Mouse (Mus musculus) kidney, embryonic 15.5 days (tissue): Measurements from ENCODE around the gene Dnm3. TPM values are rescaled to one million over a fixed set of nuclear protein-coding genes. Genes with fewer than 3 reads are reported as not detected.

Experiments used
- ATAC-seq: fragments of 200-750 bp; cut with Nextera tagmentation; replicated peaks from 2 replicates; pipeline ENCODE4 v1.8.0; 2017; ENCODE audit warnings: moderate TSS enrichment; ENCODE audit not compliant: low FRiP score
- H3K27ac ChIP-seq: fragments of 300-500 bp; sonication (generic); 2 replicates; pipeline ENCODE4 v1.5.1; 2015; ENCODE audit warnings: mild to moderate bottlenecking, inconsistent platforms
- H3K27me3 ChIP-seq: fragments of 300-500 bp; sonication (generic); 2 replicates; pipeline ENCODE4 v1.6.1; 2015; ENCODE audit warnings: inconsistent platforms
- H3K36me3 ChIP-seq: fragments of 300-500 bp; sonication (generic); 2 replicates; pipeline ENCODE4 v1.6.1; 2015; ENCODE audit warnings: inconsistent platforms
- H3K4me1 ChIP-seq: fragments of 300-500 bp; sonication (generic); 2 replicates; pipeline ENCODE4 v1.6.1; 2015; ENCODE audit warnings: inconsistent platforms
- H3K4me2 ChIP-seq: fragments of 300-500 bp; sonication (generic); 2 replicates; pipeline ENCODE4 v1.6.1; 2015; ENCODE audit warnings: moderate library complexity, mild to moderate bottlenecking, inconsistent platforms
- H3K4me3 ChIP-seq: fragments of 300-500 bp; sonication (generic); replicated peaks from 2 replicates; pipeline ENCODE4 v1.5.1; 2015; ENCODE audit warnings: mild to moderate bottlenecking, inconsistent platforms
- H3K9ac ChIP-seq: fragments of 300-500 bp; sonication (generic); 2 replicates; pipeline ENCODE4 v1.6.1; 2015; ENCODE audit warnings: mild to moderate bottlenecking, inconsistent platforms
- H3K9me3 ChIP-seq: fragments of 300-500 bp; sonication (generic); replicated peaks from 2 replicates; pipeline ENCODE4 v1.6.1; 2016; ENCODE audit warnings: inconsistent platforms
- WGBS: fragments of 180-500 bp; shearing (Covaris S2); methylation state at CpG from one replicate; pipeline ENCODE4 v1.1.7; 2015; ENCODE audit warnings: mixed read lengths; 5-methylcytosine and 5-hydroxymethylcytosine counted together
- polyA plus RNA-seq: library from polyadenylated mRNA; unstranded; fragments of >200 nt; fragmentation: Nextera tagmentation; extraction: Ambion mirVana; gene quantifications from 2 replicates; pipeline ENCODE4 v1.2.1, GENCODE M21; 2015

The Dnm3 gene
- polyA plus RNA-seq, 1 experiment from 2014 or later: 7.6 TPM

GRCm38 (mm10) chr1:162162249-162162648 is 315.6 kb downstream of the Dnm3 start:
- H3K9ac ChIP-seq: no peak overlapping the region
- peak overlapping the region; percentile 33; the same call in 1 of the 2 replicates for H3K27ac ChIP-seq
- ATAC-seq: no peak
- peaks cover 42% of the 10 kb centered on the region for H3K4me1 ChIP-seq
- no peaks in the 10 kb centered on the region for H3K9me3 ChIP-seq
- H3K27me3 ChIP-seq: no peaks in the 10 kb centered on the region
- no peaks in the 10 kb centered on the region for H3K36me3 ChIP-seq
- H3K4me3 ChIP-seq: no peak overlapping the region
- no peak overlapping the region for H3K4me2 ChIP-seq
- WGBS: 31% methylated on average over 5 of the region's 5 CpGs

DNA sequence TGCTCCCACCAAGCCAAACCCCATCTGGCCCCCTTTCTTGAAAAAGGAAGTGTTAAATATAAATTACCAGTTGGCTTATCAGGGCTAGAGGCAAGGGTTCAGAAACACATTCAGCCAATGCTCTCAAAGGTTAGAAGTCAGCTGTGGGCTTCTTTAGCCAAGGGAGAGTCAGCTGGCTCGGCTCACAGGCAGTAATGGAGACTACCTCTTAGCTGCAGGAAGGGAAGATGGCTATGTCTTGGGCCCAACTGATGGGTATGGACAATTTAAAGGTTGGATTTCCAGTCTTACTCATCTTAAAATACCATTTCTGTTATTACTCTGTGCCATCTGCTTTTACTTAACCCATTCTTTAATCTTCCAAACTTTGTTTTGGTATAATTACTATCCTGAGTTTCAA is 317.1 kb downstream of the Dnm3 start:
- Histone ChIP-seq H3K27ac (no peak overlapping the region), H3K36me3 (no peaks in the 10 kb centered on the region), H3K4me3 (no peak overlapping the region), H3K9ac (no peak overlapping the region), H3K4me1 (peaks cover 42% of the 10 kb centered on the region), H3K9me3 (no peaks in the 10 kb centered on the region), H3K27me3 (no peaks in the 10 kb centered on the region), H3K4me2 (no peak overlapping the region)
- ATAC-seq: no peak
- 43% methylated on average over 1 of the region's 1 CpGs for WGBS

- H3K27me3 ChIP-seq: no peaks in the 10 kb centered on the region
- H3K36me3 ChIP-seq: no peaks in the 10 kb centered on the region
- 80% methylated on average over 2 of the region's 2 CpGs for WGBS
- H3K4me2 ChIP-seq: no peak overlapping the region
- no peak for ATAC-seq
- H3K4me1 ChIP-seq: peaks cover 31% of the 10 kb centered on the region
- H3K4me3 ChIP-seq: no peak overlapping the region
- no peaks in the 10 kb centered on the region for H3K9me3 ChIP-seq
- no peak overlapping the region for H3K9ac ChIP-seq
- H3K27ac ChIP-seq: no peak overlapping the region
These were observed 319.3 kb downstream of the Dnm3 start for GRCm38 (mm10) chr1:162158486-162158885.

- peaks cover 25% of the 10 kb centered on the region for H3K4me1 ChIP-seq
- H3K27me3 ChIP-seq: no peaks in the 10 kb centered on the region
- H3K4me2 ChIP-seq: no peak overlapping the region
- no peak overlapping the region for H3K27ac ChIP-seq
- ATAC-seq: no peak
- H3K9ac ChIP-seq: no peak overlapping the region
- no peaks in the 10 kb centered on the region for H3K36me3 ChIP-seq
- no peaks in the 10 kb centered on the region for H3K9me3 ChIP-seq
- WGBS: 61% methylated on average over 5 of the region's 5 CpGs
- no peak overlapping the region for H3K4me3 ChIP-seq
These were observed 320.2 kb downstream of the Dnm3 start for GRCm38 (mm10) chr1:162157659-162158058.

- H3K9me3 ChIP-seq: no peaks in the 10 kb centered on the region
- WGBS: 66% methylated on average over 5 of the region's 5 CpGs
- H3K4me3 ChIP-seq: no peak overlapping the region
- H3K36me3 ChIP-seq: no peaks in the 10 kb centered on the region
- H3K4me1 ChIP-seq: 0 out of 2 replicates have a peak, but pooled peaks cover 17% of the 10 kb centered on the region
- H3K9ac ChIP-seq: no peak overlapping the region
- no peak for ATAC-seq
- no peaks in the 10 kb centered on the region for H3K27me3 ChIP-seq
- no peak overlapping the region for H3K27ac ChIP-seq
- no peak overlapping the region for H3K4me2 ChIP-seq
These were observed 321.0 kb downstream of the Dnm3 start for GRCm38 (mm10) chr1:162156873-162157272.

DNA sequence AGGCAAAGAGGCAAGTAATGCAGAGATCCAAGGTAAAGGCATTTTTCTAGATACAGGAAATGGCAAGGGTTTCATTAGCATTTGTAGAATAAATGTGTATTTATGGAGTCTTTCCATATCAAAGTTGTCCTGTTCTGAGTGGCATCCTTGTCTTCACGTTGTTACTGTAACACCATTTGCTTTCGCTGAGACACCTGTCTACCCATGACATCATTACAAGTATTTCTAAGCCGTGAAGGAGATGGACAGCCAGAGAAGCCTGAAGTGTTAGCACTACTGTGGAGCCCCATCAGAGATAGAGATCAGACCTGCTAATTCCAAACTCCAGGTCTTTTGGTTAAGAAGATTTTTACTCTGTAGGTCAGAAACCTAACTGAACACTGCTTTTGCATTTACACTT is 322.3 kb downstream of the Dnm3 start:
- no peak overlapping the region for H3K4me2 ChIP-seq
- H3K9me3 ChIP-seq: no peaks in the 10 kb centered on the region
- no peaks in the 10 kb centered on the region for H3K36me3 ChIP-seq
- 85% methylated on average over 3 of the region's 3 CpGs for WGBS
- H3K27ac ChIP-seq: no peak overlapping the region
- no peak overlapping the region for H3K4me3 ChIP-seq
- H3K27me3 ChIP-seq: no peaks in the 10 kb centered on the region
- ATAC-seq: no peak
- H3K4me1 ChIP-seq: 0 out of 2 replicates have a peak, but pooled peaks cover 13% of the 10 kb centered on the region
- H3K9ac ChIP-seq: no peak overlapping the region

DNA sequence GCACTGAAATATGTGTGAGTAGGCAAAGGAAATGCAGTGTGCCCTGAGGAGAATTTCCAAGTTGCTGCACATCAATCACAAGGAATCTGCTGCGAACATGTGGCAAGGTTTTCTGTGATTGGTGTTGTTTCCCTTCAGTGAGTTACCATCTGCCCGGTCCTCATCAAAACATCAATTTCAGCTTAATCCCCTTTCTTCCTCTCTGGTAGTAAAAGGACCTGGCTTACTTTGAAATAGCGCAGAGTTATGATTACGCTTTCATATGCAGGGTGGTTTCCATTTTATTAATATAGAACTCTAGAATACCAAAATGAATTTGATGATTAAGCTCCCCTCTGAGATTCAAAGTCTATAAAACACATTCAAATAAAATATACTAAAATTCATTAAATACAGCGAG is 324.7 kb downstream of the Dnm3 start:
- H3K27me3 ChIP-seq: no peaks in the 10 kb centered on the region
- H3K4me3 ChIP-seq: no peak overlapping the region
- 75% methylated on average over 5 of the region's 5 CpGs for WGBS
- no peaks in the 10 kb centered on the region for H3K36me3 ChIP-seq
- no peak overlapping the region for H3K9ac ChIP-seq
- no peak overlapping the region for H3K27ac ChIP-seq
- ATAC-seq: no peak
- H3K4me2 ChIP-seq: no peak overlapping the region
- H3K4me1 ChIP-seq: 0 out of 2 replicates have a peak, but pooled peaks cover 4% of the 10 kb centered on the region
- H3K9me3 ChIP-seq: no peaks in the 10 kb centered on the region

GRCm38 (mm10) chr1:162149730-162150129 is 328.1 kb downstream of the Dnm3 start:
- H3K4me2 ChIP-seq: no peak overlapping the region
- H3K9ac ChIP-seq: no peak overlapping the region
- no peaks in the 10 kb centered on the region for H3K9me3 ChIP-seq
- no peaks in the 10 kb centered on the region for H3K36me3 ChIP-seq
- H3K4me1 ChIP-seq: no peaks in the 10 kb centered on the region
- no peaks in the 10 kb centered on the region for H3K27me3 ChIP-seq
- no peak for ATAC-seq
- no peak overlapping the region for H3K27ac ChIP-seq
- no peak overlapping the region for H3K4me3 ChIP-seq
- WGBS: 86% methylated on average over 3 of the region's 3 CpGs

- Histone ChIP-seq H3K4me2 (no peak overlapping the region), H3K27me3 (no peaks in the 10 kb centered on the region), H3K4me1 (0 out of 2 replicates have a peak, but pooled peaks cover 3% of the 10 kb centered on the region), H3K27ac (no peak overlapping the region), H3K36me3 (no peaks in the 10 kb centered on the region), H3K9me3 (no peaks in the 10 kb centered on the region), H3K4me3 (no peak overlapping the region), H3K9ac (no peak overlapping the region)
- no peak for ATAC-seq
- 82% methylated on average over 3 of the region's 3 CpGs for WGBS
These were observed 330.3 kb downstream of the Dnm3 start for GRCm38 (mm10) chr1:162147554-162147953.

DNA sequence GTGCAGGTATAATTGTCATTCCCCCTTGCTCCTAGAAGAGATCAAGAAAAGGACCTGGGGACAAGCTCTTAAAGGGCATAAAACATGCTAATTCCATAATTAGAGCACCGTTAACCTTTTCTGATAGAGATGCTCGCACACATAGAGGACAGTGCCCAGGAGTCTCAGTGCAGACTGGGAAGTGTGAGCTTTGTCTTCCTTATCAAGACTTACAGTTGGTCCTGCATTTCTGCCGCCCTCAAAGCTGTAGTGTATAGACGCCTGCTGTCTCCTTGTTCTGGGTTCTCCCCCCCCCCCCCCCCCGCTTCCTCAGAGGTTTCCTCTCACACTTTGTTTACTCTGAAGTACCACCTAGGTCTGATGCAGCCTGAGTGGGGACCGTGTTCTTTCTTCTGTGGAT is 332.1 kb downstream of the Dnm3 start:
- no peak overlapping the region for H3K4me2 ChIP-seq
- H3K36me3 ChIP-seq: no peaks in the 10 kb centered on the region
- H3K4me1 ChIP-seq: 0 out of 2 replicates have a peak, but pooled peaks cover 3% of the 10 kb centered on the region
- ATAC-seq: no peak
- no peak overlapping the region for H3K9ac ChIP-seq
- 74% methylated on average over 6 of the region's 6 CpGs for WGBS
- H3K9me3 ChIP-seq: no peaks in the 10 kb centered on the region
- H3K27me3 ChIP-seq: no peaks in the 10 kb centered on the region
- no peak overlapping the region for H3K27ac ChIP-seq
- no peak overlapping the region for H3K4me3 ChIP-seq

DNA sequence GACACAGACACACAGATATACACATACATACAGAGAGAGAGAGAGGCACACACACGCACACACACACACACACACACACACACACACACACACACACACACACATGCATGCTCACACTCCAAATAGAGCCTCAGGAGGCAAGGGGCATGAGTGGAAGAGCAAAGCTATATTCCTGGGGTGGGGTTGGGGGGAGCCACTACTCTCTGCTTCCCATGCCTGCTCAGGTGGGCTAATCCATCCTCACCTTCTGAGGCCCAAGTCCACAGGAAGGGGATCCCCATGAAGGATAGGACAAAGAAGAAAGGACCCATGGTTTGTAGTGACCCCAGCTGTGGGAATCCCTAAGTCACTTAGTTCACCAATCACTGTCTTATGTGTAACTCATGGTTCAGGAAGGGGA is 332.8 kb downstream of the Dnm3 start:
- H3K4me2 ChIP-seq: no peak overlapping the region

GRCm38 (mm10) chr1:162143974-162144912 is 333.6 kb downstream of the Dnm3 start:
- no peaks in the 10 kb centered on the region for H3K27me3 ChIP-seq
- no peak overlapping the region for H3K4me3 ChIP-seq
- H3K4me1 ChIP-seq: 0 out of 2 replicates have a peak, but pooled peaks cover 3% of the 10 kb centered on the region
- H3K4me2 ChIP-seq: no peak overlapping the region
- H3K9me3 ChIP-seq: no peaks in the 10 kb centered on the region
- H3K27ac ChIP-seq: no peak overlapping the region
- no peak for ATAC-seq
- no peak overlapping the region for H3K9ac ChIP-seq
- H3K36me3 ChIP-seq: no peaks in the 10 kb centered on the region
- 62% methylated on average over 6 of the region's 6 CpGs for WGBS

More for the DNA sequence above, 332.8 kb downstream of the Dnm3 start:
- Histone ChIP-seq H3K27me3 (no peaks in the 10 kb centered on the region), H3K9me3 (no peaks in the 10 kb centered on the region), H3K9ac (no peak overlapping the region), H3K4me3 (no peak overlapping the region), H3K27ac (no peak overlapping the region), H3K36me3 (no peaks in the 10 kb centered on the region), H3K4me1 (0 out of 2 replicates have a peak, but pooled peaks cover 3% of the 10 kb centered on the region)
- ATAC-seq: no peak
- WGBS: 67% methylated on average over 1 of the region's 1 CpGs
